Mouse (Mus musculus) MEL (cell line): ENCODE results near the gene Gm45808. TPM values are rescaled to one million over a fixed set of nuclear protein-coding genes. Genes with fewer than 3 reads are reported as not detected.
A peak's percentile ranks its signal among the peaks of the same experiment; 100 is the strongest.

Experiments
- DNase-seq: peaks from one replicate; pipeline ENCODE4 v3.0.0; 2011; ENCODE audit warnings: low read depth, low spot score
- H3K27ac ChIP-seq: 2 replicates; pipeline ENCODE4 v1.5.1; 2012; ENCODE audit warnings: low read depth, mild to moderate bottlenecking, control low read depth, low read length, moderate library complexity; ENCODE audit not compliant: control insufficient read depth
- H3K27me3 ChIP-seq, 2 experiments: fragments of 150-350 bp in 1 of 2; sonication (generic) in 1 of 2; 2 replicates each; pipeline ENCODE4 v1.6.1; 2012; ENCODE audit warnings: low read length in 2 of 2, mild to moderate bottlenecking in 2 of 2, improper control_type of control experiment in 1 of 2, moderate library complexity in 1 of 2; ENCODE audit not compliant: insufficient read depth in 2 of 2, control insufficient read depth in 1 of 2
- H3K36me3 ChIP-seq, 2 experiments: 2 replicates each; pipeline ENCODE4 v1.6.1; 2012 to 2014; ENCODE audit warnings: low read length in 2 of 2, improper control_type of control experiment in 1 of 2, inconsistent platforms in 1 of 2, mild to moderate bottlenecking in 1 of 2; ENCODE audit not compliant: insufficient read depth in 2 of 2, control insufficient read depth in 1 of 2
- H3K4me1 ChIP-seq, 2 experiments: fragments of 150-350 bp in 1 of 2; sonication (generic) in 1 of 2; 2 replicates each; pipeline ENCODE4 v1.6.1; 2012; ENCODE audit warnings: low read length in 2 of 2, improper control_type of control experiment in 1 of 2, mild to moderate bottlenecking in 1 of 2; ENCODE audit not compliant: insufficient read depth in 2 of 2, control insufficient read depth in 1 of 2
- H3K4me3 ChIP-seq, 2 experiments: fragments of 150-350 bp in 1 of 2; sonication (generic) in 1 of 2; 2 replicates each; pipeline ENCODE4 v1.5.1; 2012; ENCODE audit warnings: low read depth in 2 of 2, low read length in 2 of 2, mild to moderate bottlenecking in 2 of 2, moderate library complexity in 2 of 2, control low read depth in 1 of 2, improper control_type of control experiment in 1 of 2; ENCODE audit not compliant: control insufficient read depth in 1 of 2, insufficient read depth in 1 of 2
- H3K79me2 ChIP-seq: 2 replicates; pipeline ENCODE4 v1.6.1; 2012; ENCODE audit warnings: mild to moderate bottlenecking, low read length, moderate library complexity; ENCODE audit not compliant: control insufficient read depth, poor library complexity, insufficient read depth
- H3K9ac ChIP-seq: 2 replicates; pipeline ENCODE4 v1.6.1; 2012; ENCODE audit warnings: low read depth, mild to moderate bottlenecking, control low read depth, low read length, moderate library complexity; ENCODE audit not compliant: control insufficient read depth, poor library complexity, severe bottlenecking
- H3K9me3 ChIP-seq: fragments of 150-350 bp; sonication (generic); replicated peaks from 2 replicates; pipeline ENCODE4 v1.6.1; 2012; ENCODE audit warnings: mild to moderate bottlenecking, low read length, improper control_type of control experiment, moderate library complexity; ENCODE audit not compliant: insufficient read depth
- BHLHE40 ChIP-seq: IDR thresholded peaks from 2 replicates; pipeline ENCODE4 v1.6.1; 2012; ENCODE audit warnings: low read depth, mild to moderate bottlenecking, inconsistent platforms, low read length, improper control_type of control experiment, borderline replicate concordance
- CHD1 ChIP-seq: IDR thresholded peaks from 2 replicates; pipeline ENCODE4 v1.6.1; 2012; ENCODE audit warnings: low read depth, mild to moderate bottlenecking, inconsistent platforms, low read length, improper control_type of control experiment
- CTCF ChIP-seq, 3 experiments: IDR thresholded peaks in 2 of 3; conservative IDR thresholded peaks in 1 of 3; 2 replicates each; pipeline ENCODE4 v1.5.1; 2011 to 2012; ENCODE audit warnings: low read length in 3 of 3, low read depth in 2 of 3, mild to moderate bottlenecking in 2 of 3, improper control_type of control experiment in 1 of 3, inconsistent platforms in 1 of 3, mixed read lengths in 1 of 3, moderate library complexity in 1 of 3; ENCODE audit not compliant: control insufficient read depth in 1 of 3, insufficient read depth in 1 of 3, poor library complexity in 1 of 3, severe bottlenecking in 1 of 3
- EP300 ChIP-seq, 2 experiments: IDR thresholded peaks; 2 replicates each; pipeline ENCODE4 v1.6.1; 2011; ENCODE audit warnings: improper control_type of control experiment in 2 of 2, low read length in 2 of 2, low read depth in 1 of 2, mild to moderate bottlenecking in 1 of 2
- GABPA ChIP-seq: IDR thresholded peaks from 2 replicates; pipeline ENCODE4 v1.6.1; 2012; ENCODE audit warnings: low read depth, mild to moderate bottlenecking, inconsistent platforms, low read length, improper control_type of control experiment, moderate library complexity
- HCFC1 ChIP-seq: IDR thresholded peaks from 2 replicates; pipeline ENCODE4 v1.6.1; 2012; ENCODE audit warnings: low read depth, mild to moderate bottlenecking, inconsistent platforms, low read length, improper control_type of control experiment, moderate library complexity
- KAT2A ChIP-seq: conservative IDR thresholded peaks from 2 replicates; pipeline ENCODE4 v1.6.1; 2012; ENCODE audit warnings: low read depth, low read length, improper control_type of control experiment, inconsistent platforms
- MAFK ChIP-seq: IDR thresholded peaks from 2 replicates; pipeline ENCODE4 v1.6.1; 2011; ENCODE audit warnings: low read depth, mild to moderate bottlenecking, low read length, improper control_type of control experiment, borderline replicate concordance
- MAX ChIP-seq: IDR thresholded peaks from 2 replicates; pipeline ENCODE4 v1.6.1; 2011; ENCODE audit warnings: low read length, improper control_type of control experiment
- MAZ ChIP-seq: IDR thresholded peaks from 2 replicates; pipeline ENCODE4 v1.6.1; 2012; ENCODE audit warnings: low read depth, mild to moderate bottlenecking, inconsistent platforms, low read length, improper control_type of control experiment
- MEF2A ChIP-seq: IDR thresholded peaks from 2 replicates; pipeline ENCODE4 v1.6.1; 2014; ENCODE audit warnings: low read depth, mild to moderate bottlenecking, inconsistent platforms, low read length, improper control_type of control experiment; ENCODE audit not compliant: poor library complexity, insufficient replicate concordance, severe bottlenecking; ENCODE audit errors: extremely low read depth
- MXI1 ChIP-seq: IDR thresholded peaks from 2 replicates; pipeline ENCODE4 v1.6.1; 2011; ENCODE audit warnings: mild to moderate bottlenecking, low read depth, low read length, improper control_type of control experiment
- MYB ChIP-seq: IDR thresholded peaks from 2 replicates; pipeline ENCODE4 v1.6.1; 2011; ENCODE audit warnings: mild to moderate bottlenecking, low read depth, low read length, improper control_type of control experiment
- NRF1 ChIP-seq: IDR thresholded peaks from 2 replicates; pipeline ENCODE4 v1.6.1; 2014; ENCODE audit warnings: low read depth, mild to moderate bottlenecking, inconsistent platforms, low read length, improper control_type of control experiment, moderate library complexity; ENCODE audit not compliant: poor library complexity, insufficient read depth, severe bottlenecking
- RAD21 ChIP-seq: IDR thresholded peaks from 2 replicates; pipeline ENCODE4 v1.6.1; 2011; ENCODE audit warnings: mild to moderate bottlenecking, low read depth, low read length, improper control_type of control experiment
- RCOR1 ChIP-seq: IDR thresholded peaks from 2 replicates; pipeline ENCODE4 v1.6.1; 2012; ENCODE audit warnings: low read depth, mild to moderate bottlenecking, inconsistent platforms, low read length, improper control_type of control experiment
- SIN3A ChIP-seq: IDR thresholded peaks from 2 replicates; pipeline ENCODE4 v1.6.1; 2012; ENCODE audit warnings: low read length, improper control_type of control experiment, inconsistent platforms
- TAL1 ChIP-seq: IDR thresholded peaks from 2 replicates; pipeline ENCODE4 v1.6.1; 2012; ENCODE audit warnings: mild to moderate bottlenecking, inconsistent platforms, low read length, moderate library complexity, mixed read lengths
- TBP ChIP-seq: IDR thresholded peaks from 2 replicates; pipeline ENCODE4 v1.8.0; 2011; ENCODE audit warnings: low read depth, low read length, improper control_type of control experiment
- USF1 ChIP-seq: IDR thresholded peaks from 2 replicates; pipeline ENCODE4 v1.6.1; 2014; ENCODE audit warnings: low read depth, mild to moderate bottlenecking, inconsistent platforms, low read length, improper control_type of control experiment, moderate library complexity
- USF2 ChIP-seq, 2 experiments: IDR thresholded peaks; 2 replicates each; pipeline ENCODE4 v1.6.1; 2011 to 2012; ENCODE audit warnings: improper control_type of control experiment in 2 of 2, low read length in 2 of 2, borderline replicate concordance in 1 of 2, inconsistent platforms in 1 of 2, low read depth in 1 of 2, mild to moderate bottlenecking in 1 of 2; ENCODE audit not compliant: insufficient read depth in 1 of 2
- ZC3H11A ChIP-seq: IDR thresholded peaks from 2 replicates; pipeline ENCODE4 v1.6.1; 2012; ENCODE audit warnings: low read depth, mild to moderate bottlenecking, inconsistent platforms, low read length, improper control_type of control experiment
- ZMIZ1 ChIP-seq: IDR thresholded peaks from 2 replicates; pipeline ENCODE4 v1.6.1; 2012; ENCODE audit warnings: low read depth, mild to moderate bottlenecking, inconsistent platforms, low read length, improper control_type of control experiment, moderate library complexity
- ZNF384 ChIP-seq: IDR thresholded peaks from 2 replicates; pipeline ENCODE4 v1.6.1; 2012; ENCODE audit warnings: low read depth, mild to moderate bottlenecking, inconsistent platforms, low read length, improper control_type of control experiment
- polyA plus RNA-seq, 2 experiments: library from polyadenylated mRNA; stranded (reverse) in 1 of 2; unstranded in 1 of 2; fragments of >175 nt in 1 of 2; fragments of >200 nt in 1 of 2; gene quantifications; 2 replicates each; pipeline versions ENCODE4 v1.2.1 to v1.2.4; 2012; ENCODE audit warnings: low replicate concordance in 2 of 2, low read depth in 1 of 2; ENCODE audit not compliant: insufficient read length in 2 of 2, insufficient read depth in 1 of 2, missing spikeins in 1 of 2
- total RNA-seq: library from RNA; depleted of rRNA; stranded (reverse); fragments of 300-350 nt; gene quantifications from 2 replicates; pipeline ENCODE4 v1.2.3, GENCODE M21; 2012

The Gm45808 gene
- total and polyA plus RNA-seq, 3 experiments, result not detected

DNA sequence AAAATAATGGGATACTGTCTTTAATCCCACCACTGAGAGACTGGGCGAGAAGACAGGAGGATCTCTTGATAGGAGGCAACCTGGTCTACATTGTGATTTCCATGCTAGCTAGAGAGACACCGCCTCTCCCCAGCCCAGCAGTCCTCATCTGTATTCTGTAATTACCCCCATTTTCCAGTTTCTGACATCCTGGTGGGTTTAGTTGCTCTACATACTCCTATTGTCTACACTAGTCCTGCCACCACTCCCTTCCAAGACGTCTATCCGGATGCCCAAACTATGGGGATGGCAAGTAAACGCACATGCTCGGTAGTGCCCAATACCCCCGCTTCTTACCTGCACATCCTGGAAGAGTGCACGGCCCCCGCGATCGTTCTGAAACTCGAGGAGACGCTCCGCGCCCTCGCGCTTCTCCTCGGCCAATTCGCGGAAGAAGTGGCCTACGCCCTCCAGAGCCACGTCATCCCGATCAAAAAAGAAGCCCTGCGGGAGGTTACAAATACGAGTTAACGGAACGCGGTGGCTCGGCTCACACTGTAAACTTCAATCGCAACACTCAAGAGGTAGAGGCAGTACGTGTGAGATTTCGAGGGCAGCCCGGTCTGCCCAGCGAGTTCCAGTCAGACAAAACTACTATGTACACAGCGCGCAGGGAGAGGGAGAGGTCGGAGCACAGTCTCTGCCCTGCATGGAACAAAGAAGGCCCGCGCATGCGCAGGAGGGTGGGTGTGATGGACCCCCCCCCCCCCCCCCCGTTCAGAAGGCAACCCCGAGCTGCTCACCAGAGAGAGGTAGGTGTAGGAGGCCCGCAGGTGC, 27.7 kb downstream of the Gm45808 start:
- no peaks in the 10 kb centered on the region for H3K27me3 ChIP-seq
- no peaks in the 10 kb centered on the region for H3K9me3 ChIP-seq
- peaks cover 7 to 22% of the 10 kb centered on the region in 2 experiments; a peak in 3 of 4 replicates for H3K4me1 ChIP-seq
- DNase-seq, result peak; percentile 84
- H3K4me3 ChIP-seq, result peak overlapping the region; percentile 78 to 80
- peak overlapping the region; percentile 88 for H3K27ac ChIP-seq
- H3K36me3 ChIP-seq, result peaks cover 7 to 22% of the 10 kb centered on the region in 2 experiments
- peaks cover 24% of the 10 kb centered on the region for H3K79me2 ChIP-seq
- H3K9ac ChIP-seq, result peak overlapping the region; percentile 93
- TF ChIP-seq CHD1 (peak; percentile 49; the same call in 1 of the 2 replicates), SIN3A (peak; percentile 56; the same call in 1 of the 2 replicates), KAT2A (no peak), TAL1 (no peak), BHLHE40 (no peak), NRF1 (peak; percentile 78), MAX (0 out of 2 replicates have a peak, but pooled peaks have one; percentile 25), MXI1 (peak; percentile 52), MAFK (no peak), CTCF (IDR thresholded peaks at IDR 0.05 in 2 of 3, conservative IDR thresholded peaks at IDR 0.05 in 1 of 3; ENCODE audit: control insufficient read depth in 1 of 3, insufficient read depth in 1 of 3, low read depth in 2 of 3, low read length in 3 of 3, poor library complexity in 1 of 3, severe bottlenecking in 1 of 3) (no peak)

- Histone ChIP-seq H3K36me3 (peaks cover 8 to 22% of the 10 kb centered on the region in 2 experiments), H3K9ac (peak overlapping the region; percentile 93), H3K27me3 (no peaks in the 10 kb centered on the region), H3K27ac (peak overlapping the region; percentile 28), H3K4me1 (peaks cover 7 to 22% of the 10 kb centered on the region in 2 experiments; a peak in 3 of 4 replicates), H3K79me2 (peaks cover 22% of the 10 kb centered on the region), H3K4me3 (peak overlapping the region; percentile 78 to 80), H3K9me3 (no peaks in the 10 kb centered on the region)
- peak; percentile 81 for DNase-seq
- TF ChIP-seq MXI1 (no peak; the same call in 1 of the 2 replicates), ZC3H11A (no peak), CHD1 (no peak), KAT2A (no peak), MYB (no peak; the same call in 1 of the 2 replicates), TBP (no peak), TAL1 (no peak), CTCF (IDR thresholded peaks at IDR 0.05 in 2 of 3, conservative IDR thresholded peaks at IDR 0.05 in 1 of 3; ENCODE audit: control insufficient read depth in 1 of 3, insufficient read depth in 1 of 3, low read depth in 2 of 3, low read length in 3 of 3, poor library complexity in 1 of 3, severe bottlenecking in 1 of 3) (no peak), USF2 (IDR thresholded peaks at IDR 0.05; ENCODE audit: borderline replicate concordance in 1 of 2, insufficient read depth in 1 of 2, low read depth in 1 of 2, low read length in 2 of 2) (no peak), NRF1 (no peak), RCOR1 (no peak), GABPA (no peak), SIN3A (no peak), HCFC1 (no peak), ZNF384 (no peak), RAD21 (no peak), ZMIZ1 (peak; percentile 19), EP300 (IDR thresholded peaks at IDR 0.05; ENCODE audit: low read depth in 1 of 2, low read length in 2 of 2) (no peak), USF1 (peak; percentile 60; the same call in 1 of the 2 replicates), MAZ (no peak), MEF2A (no peak)
Observed at GRCm38 (mm10) chr7:45457204-45458060, 29.2 kb downstream of the Gm45808 start.
